Mouse (Mus musculus): ENCODE results near the gene Ppp3ca.

Gene Ppp3ca

DNA sequence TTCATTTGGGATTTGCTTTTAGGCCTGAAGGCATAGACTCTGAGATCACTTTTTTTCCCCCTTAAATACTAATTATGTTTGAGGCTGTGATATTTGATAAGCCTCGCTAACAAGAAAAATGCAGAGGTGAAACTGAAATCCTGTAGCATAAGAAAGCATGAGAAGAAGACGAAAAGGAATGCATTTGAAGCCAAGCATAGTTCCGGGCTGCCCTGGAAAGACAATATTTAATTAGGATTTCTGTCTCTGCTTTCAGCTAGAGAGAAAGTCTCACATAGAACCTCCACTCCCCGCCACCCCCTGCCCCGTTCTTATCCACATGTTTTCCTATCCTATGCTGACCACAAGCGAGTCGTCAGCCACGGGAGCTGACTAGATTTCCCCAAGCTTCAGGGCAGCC, 241.4 kb downstream of the Ppp3ca start:
- DNase-seq (ENCODE audit: low spot score) = no peak

DNA sequence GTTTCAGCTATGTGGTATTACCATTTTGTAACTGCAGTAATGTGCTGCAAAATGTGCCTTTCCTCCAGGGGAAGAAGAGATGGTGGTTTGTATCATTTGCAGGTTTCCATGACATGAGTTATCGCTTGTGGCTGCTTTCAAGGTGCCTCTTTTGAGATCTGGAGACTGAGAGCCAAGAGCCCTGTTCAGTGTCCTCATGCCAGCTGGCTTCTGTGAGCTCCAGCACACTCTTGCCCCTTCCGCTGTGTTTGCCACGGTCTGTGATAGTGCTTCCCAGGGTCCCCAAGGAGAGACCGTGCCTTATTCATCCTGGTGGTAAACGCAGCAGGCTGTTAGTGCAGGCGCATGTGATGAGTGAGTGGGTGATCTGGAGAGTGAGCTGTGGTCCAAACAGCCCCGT, 247.2 kb downstream of the Ppp3ca start:
- DNase-seq (ENCODE audit: low spot score) = no peak

DNA sequence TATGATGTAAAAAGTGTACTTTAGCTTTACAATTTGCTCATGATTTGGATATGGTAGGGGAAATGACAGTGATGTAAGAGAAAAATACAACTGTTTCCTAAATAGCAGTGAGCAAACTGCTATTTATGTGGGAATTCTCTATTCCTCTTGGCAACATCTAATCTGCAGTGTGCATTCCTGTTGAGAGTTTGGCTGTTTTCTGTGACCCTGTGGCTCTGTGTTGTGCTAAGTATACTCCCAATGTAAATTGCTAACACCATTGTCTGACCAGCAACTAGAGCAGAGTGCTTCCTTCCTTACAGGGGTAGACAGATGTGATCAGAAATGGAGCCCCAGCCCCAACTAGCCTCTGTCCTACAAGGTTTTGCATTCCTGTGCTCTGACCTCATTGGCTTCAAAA, 263.1 kb downstream of the Ppp3ca start:
- DNase-seq (ENCODE audit: low spot score) = no peak

DNA sequence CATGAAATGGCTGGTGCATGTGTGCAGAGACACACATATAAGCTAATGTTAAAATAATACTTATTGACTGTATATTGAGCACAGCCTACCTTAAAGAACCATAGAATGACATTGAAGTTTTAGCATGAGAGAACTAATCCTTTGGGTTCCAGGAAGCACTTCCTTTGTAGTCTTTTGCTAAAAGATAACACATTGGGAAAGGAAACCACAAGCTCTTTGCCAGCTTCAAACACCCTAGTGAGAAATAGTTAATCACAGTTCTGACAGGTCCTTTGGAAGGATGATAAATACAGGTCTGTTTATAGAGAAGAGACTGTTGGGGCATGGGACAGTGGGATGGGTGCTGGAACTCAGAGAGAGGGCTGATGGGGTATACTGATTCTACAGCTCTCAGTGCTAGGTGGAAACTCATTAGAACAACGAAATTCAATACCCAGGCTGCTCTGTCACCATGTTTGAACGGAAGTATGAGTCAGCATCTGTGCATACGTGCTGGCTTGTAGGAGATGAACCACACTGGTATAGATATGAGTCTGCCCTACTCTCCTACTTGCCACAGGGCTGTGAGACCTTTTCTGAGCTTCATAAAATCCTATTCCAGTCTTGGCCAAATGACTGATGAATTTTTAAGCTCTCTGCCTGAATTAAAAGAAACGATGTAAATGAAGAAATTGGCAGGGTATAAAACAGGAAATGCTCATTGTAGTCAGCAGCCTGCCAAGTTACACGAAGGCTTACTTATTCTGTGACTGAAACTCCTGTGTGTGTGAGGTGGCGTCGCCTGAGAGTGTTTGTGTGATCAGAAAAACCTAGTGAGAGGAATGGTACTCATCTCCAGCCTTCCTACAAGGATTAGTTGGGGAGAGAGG, 271.0 kb downstream of the Ppp3ca start:
- no peak for DNase-seq (ENCODE audit: low spot score)

DNA sequence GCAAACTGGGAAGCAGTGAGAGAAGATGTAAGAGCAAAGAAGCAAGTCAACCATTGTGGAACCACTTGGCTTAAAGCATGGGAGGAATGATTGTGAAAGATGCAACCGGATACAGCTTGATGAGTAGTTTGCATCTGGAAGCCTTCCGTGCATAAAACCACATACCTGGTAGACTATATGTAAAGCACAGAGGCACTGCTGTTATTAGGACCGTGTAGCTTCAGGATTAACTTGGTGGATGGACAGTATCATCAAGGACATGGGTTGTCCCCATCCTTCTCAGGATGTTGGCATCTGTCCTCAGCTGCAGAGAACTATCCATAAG, 271.6 kb downstream of the Ppp3ca start:
- no peak for DNase-seq (ENCODE audit: low spot score)

DNA sequence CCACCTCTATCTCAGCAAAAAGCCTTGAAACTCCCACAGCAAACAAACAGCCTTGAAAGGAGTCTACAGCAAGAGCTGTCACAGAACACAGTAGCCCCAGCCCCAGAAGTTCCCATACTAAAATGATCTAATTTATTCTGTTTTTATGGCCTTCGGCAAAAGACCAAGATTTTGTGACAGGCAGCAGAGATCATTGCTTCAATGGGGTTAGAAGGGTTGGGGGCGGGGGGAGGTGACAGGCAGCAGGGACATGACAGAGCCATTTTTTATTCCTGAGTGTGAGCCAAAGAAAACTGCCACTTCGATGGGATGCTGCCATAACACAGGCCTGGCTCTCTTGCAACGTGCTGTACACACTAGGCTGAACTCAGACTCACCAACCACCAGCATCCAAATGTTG, 275.6 kb downstream of the Ppp3ca start:
- DNase-seq (ENCODE audit: low spot score) = no peak

DNA sequence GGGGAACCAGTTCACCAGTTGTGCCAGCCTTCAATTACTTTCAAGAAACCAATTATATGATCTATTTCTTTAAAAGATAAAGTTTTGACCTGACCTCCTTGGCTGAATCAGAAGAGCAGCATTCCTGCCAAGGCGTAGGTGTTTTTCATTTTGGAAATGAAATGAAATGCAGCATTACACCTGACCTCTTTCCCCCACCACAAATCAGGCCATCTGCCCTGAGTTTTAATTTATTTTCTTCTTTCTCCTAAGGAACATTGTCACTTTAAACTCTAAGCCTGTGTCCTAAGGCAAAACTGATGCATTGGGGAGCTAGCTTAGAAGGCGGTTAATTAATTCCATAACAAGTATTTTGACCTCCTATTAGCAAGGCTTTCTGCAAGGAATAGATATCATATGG, 276.7 kb downstream of the Ppp3ca start:
- DNase-seq (ENCODE audit: low spot score) = no peak

DNA sequence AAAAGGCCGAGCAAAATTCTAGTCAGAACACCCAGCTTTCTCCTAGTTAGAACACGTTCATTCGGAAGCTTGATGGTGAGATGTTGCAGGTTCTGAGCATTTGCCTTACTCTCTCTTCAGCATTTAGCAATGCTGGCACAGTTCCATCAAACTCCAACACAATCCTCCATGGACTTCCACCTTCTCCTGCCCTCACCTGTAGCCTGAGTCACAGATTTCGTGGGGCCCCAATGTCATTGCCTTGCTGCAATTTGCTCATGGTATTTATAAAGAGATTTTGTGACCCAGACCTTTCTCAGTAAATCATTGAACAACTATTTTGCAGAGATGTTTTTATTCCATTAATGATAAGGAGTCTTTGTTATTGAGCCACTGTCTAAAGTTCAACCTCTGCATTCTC, 278.2 kb downstream of the Ppp3ca start:
- DNase-seq (ENCODE audit: low spot score) = no peak

DNA sequence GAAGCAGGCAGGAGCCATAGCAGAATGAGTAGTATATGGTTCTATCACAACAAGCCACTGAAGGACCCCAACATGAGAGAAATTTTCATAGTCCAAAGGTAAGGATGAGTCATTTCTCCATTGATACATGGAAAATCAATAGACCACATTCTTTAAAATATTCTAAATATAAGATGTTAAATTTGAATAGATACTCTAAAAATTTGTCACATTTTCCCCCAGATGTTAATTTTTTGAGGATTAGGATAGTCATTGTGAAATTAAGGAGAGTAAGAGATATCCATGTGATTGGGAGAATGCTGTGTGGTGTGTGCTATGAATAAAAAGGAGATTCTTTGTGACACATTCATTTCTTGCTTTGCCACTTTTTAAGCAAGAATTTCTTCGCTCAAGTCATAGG, 281.9 kb downstream of the Ppp3ca start:
- DNase-seq (ENCODE audit: low spot score) = no peak

DNA sequence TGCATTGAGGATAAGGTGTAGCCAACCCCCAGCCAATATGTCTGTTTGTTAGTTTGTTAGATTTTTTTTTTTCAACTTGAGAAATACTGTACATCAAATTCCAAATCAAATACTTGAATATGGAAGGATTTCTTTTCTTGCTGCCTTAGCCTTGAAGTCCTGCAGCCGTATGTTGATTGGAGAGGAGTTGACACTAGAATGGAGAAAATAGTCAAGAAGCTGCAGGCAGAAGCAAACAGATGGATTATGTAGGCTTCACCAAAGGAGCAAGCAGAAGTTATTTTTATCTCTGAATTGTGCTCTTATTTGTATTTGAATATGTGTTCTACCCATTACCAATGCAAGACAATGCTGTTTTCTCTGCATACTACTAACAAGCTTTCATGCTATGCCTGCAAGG, 282.9 kb downstream of the Ppp3ca start:
- DNase-seq (ENCODE audit: low spot score) = no peak

DNA sequence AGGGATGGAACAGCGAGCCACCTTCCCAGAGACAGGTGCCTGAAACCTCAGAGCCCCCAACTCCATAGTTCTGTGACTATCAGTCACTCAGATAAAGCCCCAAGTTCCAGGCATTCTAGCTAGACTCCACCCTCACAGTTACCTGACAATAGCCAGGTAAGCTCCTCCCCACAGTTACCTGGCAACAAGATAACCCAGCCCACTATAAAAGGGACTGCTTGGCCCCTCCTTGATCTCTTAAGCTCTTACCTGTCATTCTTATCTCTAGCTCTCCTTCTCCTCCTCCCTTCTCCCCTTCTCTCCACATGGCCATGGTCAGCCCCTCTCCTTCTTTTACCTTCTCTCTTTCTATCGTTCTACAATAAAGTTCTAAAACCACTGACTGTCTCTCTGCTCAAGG, 285.1 kb downstream of the Ppp3ca start:
- no peak for DNase-seq (ENCODE audit: low spot score)

DNA sequence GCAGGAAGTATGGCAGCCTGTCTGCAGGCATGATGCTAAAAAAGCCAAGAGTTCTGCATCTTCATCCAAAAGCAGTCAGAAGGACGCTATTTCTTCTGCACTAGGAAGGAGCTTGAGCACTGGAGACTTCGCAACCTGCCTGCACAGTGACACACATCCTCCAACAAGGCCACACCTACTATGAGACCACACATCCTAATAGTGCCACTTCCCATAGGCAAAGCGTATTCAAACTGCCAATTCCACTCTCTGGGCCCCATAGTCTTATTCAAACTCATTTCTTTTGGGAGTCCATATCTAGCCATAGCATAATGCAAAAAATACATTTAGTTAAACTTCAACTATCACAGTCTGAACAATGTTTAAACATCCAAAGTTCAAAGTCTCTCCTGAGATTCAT, 290.4 kb downstream of the Ppp3ca start:
- DNase-seq (ENCODE audit: low spot score) = no peak

DNA sequence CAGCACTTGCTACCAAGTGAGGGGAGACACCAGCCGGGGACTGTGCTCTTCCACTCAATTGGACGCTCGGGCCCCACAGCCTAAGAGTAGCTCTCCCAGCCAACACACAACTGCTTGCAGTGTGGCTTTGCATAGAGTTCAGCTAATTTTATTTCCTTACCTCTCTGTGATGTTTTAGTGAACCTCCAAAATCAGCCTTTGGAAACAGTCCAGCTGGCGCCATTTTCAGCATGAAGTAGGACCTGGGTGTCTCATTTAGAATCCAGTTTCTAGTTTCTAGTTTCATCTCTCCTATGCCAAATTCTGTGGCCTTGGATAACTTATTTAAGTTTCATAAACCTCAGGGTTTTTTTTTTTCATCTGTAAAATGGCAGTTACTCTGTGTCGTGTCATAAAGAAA, 296.9 kb downstream of the Ppp3ca start:
- DNase-seq (ENCODE audit: low spot score) = no peak

DNA sequence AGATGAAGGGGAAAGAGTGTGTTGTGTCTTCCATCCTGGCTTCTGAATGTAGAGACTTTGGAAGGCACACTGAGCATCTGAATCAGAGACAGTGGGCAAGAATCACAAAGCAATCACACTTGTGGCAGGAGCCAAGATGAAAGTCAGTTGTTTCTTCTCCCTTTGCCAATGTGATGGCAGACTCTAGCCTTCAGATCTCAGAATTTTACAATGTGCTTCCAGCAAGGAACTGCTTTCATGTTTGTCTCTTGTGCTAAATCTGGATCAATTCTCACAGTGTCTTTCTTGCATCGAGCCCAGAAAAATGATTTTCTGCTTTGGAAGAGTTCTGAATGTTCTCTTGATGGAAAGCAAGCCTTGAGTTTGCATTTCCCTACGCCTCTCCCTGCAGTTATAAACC, 297.6 kb downstream of the Ppp3ca start:
- DNase-seq (ENCODE audit: low spot score) = no peak

DNA sequence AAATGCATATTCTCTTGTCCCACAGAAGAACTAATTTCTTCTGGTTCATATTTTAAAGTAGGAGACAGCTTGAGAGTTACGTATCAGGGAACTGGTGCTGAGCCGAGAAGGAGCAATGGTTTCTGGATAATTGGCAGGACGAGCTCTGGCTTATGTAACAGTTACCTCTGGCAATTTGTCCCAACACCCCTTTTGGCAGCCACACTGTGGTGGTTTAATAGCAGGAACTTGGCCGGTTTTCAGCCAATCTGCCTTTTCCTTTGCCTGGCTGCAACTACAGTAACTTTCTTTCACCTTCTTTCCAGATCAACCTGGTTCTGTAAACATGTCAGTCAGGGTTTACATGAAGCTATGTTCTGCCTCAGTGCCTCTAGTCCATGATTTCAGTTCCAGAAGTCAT, 299.9 kb downstream of the Ppp3ca start:
- no peak for DNase-seq (ENCODE audit: low spot score)

DNA sequence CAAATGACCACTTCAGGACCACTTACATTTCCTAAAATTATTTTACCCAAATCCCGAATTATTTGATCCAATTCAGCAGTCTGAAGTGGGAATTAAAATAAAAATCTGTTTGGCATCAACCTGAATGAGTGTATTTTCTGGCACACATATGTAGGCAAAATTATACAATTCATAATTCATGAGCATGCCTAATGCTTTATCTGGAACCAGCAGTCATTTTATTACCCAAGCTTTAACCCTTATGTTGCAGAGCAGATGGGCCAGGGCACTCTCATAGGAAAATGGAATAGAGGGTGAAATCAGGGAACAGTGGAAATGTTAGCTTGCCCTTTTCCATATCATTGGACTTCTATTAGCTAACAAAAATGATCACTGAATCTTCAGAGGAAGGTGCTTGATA, 307.9 kb downstream of the Ppp3ca start:
- no peak for DNase-seq (ENCODE audit: low spot score)

DNA sequence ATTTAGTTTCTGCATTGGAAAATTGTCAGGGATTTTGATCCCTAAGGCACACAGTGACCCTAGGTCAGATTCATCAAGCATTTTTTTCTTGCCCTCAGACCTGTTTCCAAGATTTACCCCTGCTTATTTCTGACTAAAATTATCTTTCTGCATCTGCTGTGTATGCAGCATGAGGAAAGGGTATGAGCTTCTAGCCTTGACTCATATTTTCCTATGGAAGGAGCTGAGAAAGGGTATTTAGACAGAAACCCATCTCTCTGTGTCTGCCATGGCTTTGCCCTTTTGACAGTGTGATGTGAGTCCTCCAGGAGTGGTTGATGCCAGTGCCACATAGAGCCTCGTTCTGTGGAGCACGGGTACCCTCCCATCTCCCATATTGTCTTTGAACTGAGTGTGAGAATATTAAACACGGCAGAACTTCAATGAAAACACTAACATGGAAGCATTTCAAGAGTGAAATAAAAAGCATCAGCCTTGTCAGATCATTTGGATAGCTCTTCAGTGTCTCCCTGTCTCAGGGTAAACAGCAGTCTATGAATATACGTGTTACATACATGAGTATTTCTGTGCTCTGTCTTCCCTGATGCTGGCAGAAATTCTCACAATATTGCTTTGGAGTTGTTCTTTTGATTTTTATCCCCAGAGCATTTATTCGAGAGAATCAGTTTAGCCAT, 311.1 kb downstream of the Ppp3ca start:
- DNase-seq (ENCODE audit: low spot score) = no peak

DNA sequence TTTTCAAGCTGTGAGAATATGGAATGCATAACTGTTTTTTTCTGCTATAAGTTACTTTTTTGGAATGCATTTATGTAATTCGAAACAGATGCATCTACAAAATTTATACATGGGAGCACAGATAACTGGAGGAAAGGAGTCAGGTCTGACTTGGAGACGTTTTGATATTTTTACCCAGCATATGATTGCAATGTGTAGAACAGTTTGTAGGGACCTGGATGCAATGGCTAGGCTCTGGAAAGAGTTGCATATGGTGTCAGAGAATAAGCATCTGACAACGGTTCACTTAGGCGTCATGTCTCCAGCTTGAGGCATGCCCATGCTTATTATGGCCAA, 311.6 kb downstream of the Ppp3ca start:
- DNase-seq (ENCODE audit: low spot score) = no peak

DNA sequence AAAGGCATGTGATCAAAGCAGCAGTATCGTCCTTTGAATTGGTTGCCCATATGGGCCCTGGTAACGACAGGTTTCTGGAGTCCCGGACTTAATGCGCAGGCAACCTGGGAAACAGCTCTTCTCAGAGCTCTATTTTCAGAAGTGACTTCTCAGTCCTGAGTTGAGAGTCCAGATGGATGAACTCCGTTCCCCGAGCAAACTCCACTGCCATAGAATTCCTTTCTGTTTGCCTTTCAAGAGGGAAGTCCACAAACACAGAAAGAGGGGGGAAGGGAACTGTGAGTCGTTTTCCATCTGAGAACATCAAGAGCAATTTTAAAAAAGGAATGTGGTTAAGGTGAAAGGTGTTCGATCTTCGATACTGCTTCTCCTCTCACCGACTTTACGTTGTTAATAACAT, 312.1 kb downstream of the Ppp3ca start:
- no peak for DNase-seq (ENCODE audit: low spot score)

DNA sequence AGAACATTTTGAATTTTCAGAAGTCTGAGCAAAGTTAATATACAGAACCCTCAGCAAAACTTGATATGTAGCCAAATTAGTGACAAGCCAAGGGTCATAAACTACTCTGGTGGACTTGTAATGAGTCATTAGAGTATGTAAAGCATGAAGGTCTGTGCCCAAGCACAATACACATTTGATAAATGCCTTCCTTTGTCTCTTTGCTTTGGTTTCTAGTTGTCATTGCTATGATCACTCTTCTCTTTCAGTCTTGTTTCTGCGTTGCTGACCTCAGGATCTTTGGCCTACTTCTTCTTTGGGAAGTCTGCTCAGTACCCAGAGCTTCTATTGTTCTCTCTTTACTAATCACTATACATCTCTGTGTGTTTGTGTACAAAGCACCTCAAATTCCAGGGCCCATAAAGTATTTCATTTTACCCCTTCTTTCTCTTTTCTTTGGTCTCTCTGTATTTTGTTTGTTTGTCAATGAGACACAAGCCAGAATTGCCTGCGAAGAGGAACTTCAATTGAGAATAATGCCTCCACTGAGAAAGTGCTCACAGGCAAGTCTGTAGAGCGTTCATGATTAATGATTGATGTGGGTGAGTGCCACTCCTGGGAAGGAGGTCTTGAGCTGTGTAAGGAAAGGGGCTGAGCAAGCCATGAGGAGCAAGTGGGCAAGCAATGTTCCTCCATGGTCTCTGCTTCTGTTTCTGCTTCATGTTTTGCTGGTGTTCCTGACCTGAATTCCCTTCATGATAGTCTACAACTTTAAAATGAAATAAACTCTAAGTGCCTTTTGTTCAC, 316.4 kb downstream of the Ppp3ca start:
- DNase-seq (ENCODE audit: low spot score) = no peak
